Mouse (Mus musculus) bone marrow, adult 2 months (tissue): ENCODE data around the gene AC124502.3.

Source experiments
- CTCF ChIP-seq: fragments of 200-500 bp; IDR thresholded peaks from 2 replicates; pipeline ENCODE4 v1.5.1; 2011; ENCODE audit warnings: low read length, control low read depth; ENCODE audit not compliant: control insufficient read depth, insufficient read depth
- POLR2A ChIP-seq: fragments of 200-500 bp; IDR thresholded peaks from 2 replicates; pipeline ENCODE4 v1.6.1; 2011; ENCODE audit warnings: low read depth, mild to moderate bottlenecking, control low read depth, low read length, borderline replicate concordance; ENCODE audit not compliant: control insufficient read depth

DNA sequence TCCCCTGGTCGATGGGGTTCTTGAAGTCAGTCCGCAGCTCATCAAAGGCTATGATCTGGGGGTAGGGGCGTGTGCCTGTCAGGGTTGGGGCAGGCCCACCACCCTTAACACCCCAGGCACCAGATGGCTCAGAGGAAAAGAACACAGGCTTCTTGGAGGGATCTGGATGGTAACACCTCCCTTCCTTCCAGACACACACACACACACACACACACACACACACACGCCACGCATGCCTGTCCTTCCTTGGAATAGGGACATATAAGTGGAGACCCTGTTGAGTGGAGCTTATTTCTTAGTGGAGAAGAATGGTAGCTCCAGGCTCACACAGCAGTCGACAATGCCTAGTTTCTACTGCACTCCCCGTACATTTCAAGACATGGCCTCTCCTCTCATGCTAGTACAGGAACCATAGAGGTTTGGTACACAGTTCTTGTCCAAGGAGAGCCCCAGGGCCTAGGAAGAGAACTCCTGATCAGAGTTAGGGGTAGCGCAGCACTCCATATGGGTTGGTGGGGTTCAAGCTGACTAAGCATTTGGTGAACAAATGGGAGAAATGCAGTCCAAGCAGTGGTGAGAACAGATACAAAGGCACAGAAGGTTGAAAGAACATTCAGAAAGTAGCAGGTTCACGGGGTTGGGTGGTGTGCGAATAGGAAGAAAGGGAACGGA, 56.2 kb downstream of the AC124502.3 start:
- TF ChIP-seq POLR2A: no peak
- TF ChIP-seq CTCF: no peak
